Mouse (Mus musculus) E14TG2a.4 (cell line): ENCODE results near the gene Sprr2i.

Experiments used
- CTCF ChIP-seq: conservative IDR thresholded peaks from 2 replicates; pipeline ENCODE4 v1.5.1; 2014; ENCODE audit warnings: low read length
- POU5F1 ChIP-seq: IDR thresholded peaks from 2 replicates; pipeline ENCODE4 v1.6.1; 2014; ENCODE audit warnings: low read length, borderline replicate concordance

GRCm38 (mm10) chr3:92385385-92385784 lies 22.4 kb upstream of the Sprr2i start, which contains the start of gene Sprr2h:
- no peak for TF ChIP-seq CTCF
- no peak for TF ChIP-seq POU5F1
